Mouse (Mus musculus): Measurements from ENCODE around the gene Spata6. TPM values are rescaled to one million over a fixed set of nuclear protein-coding genes. Genes with fewer than 3 reads are reported as not detected.

The Spata6 gene
- polyA plus RNA-seq, 1 experiment from 2014 or later: 18.6 TPM

DNA sequence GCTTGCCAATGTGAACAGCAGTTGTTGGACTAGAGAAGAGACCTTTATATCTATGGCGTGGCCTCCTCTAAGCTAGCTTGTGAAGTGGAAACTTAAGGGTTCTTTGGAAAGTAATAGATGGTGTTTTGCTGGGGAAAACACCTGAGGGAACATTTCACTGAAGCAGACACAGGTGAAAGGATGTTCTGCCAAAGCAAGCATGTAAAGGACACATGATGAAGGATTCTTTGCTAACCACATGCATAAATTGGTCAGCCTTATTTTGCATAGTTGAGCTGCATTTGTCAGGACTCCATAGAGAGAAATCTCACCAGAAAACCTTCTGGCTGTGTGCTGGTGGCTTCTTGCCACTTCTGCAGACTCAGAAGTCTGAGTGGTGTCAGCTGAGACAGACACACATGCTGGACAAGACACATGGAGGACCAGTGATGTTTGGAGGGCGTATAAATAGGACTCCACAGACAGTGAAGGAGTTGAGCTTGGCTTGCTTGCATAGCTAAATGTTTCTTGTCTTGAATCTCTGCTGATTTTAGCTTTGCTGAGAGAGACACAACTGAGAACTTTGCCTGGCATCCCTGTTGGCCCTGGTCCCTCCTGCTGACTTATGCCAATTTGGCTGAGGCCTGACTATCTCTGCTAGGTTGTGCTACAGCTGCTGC, 148.1 kb downstream of the Spata6 start:
- Histone ChIP-seq H3K4me2 (no peak overlapping the region), H3K4me3 (ENCODE audit: low read depth, low read length) (no peak overlapping the region), H3K9me3 (replicated peaks; ENCODE audit: control insufficient read depth, low read length) (no peaks in the 10 kb centered on the region; the same call in 1 of the 2 replicates), H3K27ac (ENCODE audit: low read depth, low read length) (no peak overlapping the region), H3K9ac (ENCODE audit: low read depth, low read length) (no peak overlapping the region), H3K27me3 (ENCODE audit: control insufficient read depth, insufficient read depth, low read length) (no peaks in the 10 kb centered on the region), H3K36me3 (ENCODE audit: control insufficient read depth, insufficient read depth, low read length) (no peaks in the 10 kb centered on the region), H3K4me1 (ENCODE audit: control insufficient read depth, insufficient read depth, low read length) (no peaks in the 10 kb centered on the region)
- no peak for ATAC-seq (replicated peaks; ENCODE audit: insufficient number of reproducible peaks, low FRiP score, low TSS enrichment)
- 67% methylated on average over 2 of the region's 2 CpGs for WGBS (ENCODE audit: insufficient replicate concordance)

Other genes starting within 250 kb of the Spata6 start
- gene Slc5a9, start 182.9 kb downstream of the Spata6 start, polyA plus RNA-seq (2014; fragmentation: Nextera tagmentation; extraction: Ambion mirVana): not detected in 2 replicates
- not detected in 2 replicates for gene Skint8, start 199.4 kb downstream of the Spata6 start, polyA plus RNA-seq (2014; fragmentation: Nextera tagmentation; extraction: Ambion mirVana)

All from heart, embryonic 11.5 days (tissue).